15 mouse cellular contexts compared by ENCODE assay signal in genomic region chr11:80067558-80067957, GRCm38 (mm10). TPM values are rescaled to one million over a fixed set of nuclear protein-coding genes. Genes with fewer than 3 reads are reported as not detected.
DNase-seq lines count a peak whose midpoint lies in the region; ATAC-seq and TF ChIP-seq lines count a peak whose summit lies in the region.
"Had no signal": no experiment of that assay in that cellular context is flagged by ENCODE, and none has a peak within 500 bp of the region (broad histone marks: within the 10 kb centered on the region; RNA-seq: fewer than 3 reads in every experiment).

No protein-coding gene starts in this region.

- no peak for TF ChIP-seq CTCF in heart, postnatal 0 days (IDR thresholded peaks at IDR 0.05; ENCODE audit: low read depth)

- H3K4me1 ChIP-seq in heart, postnatal 0 days (ENCODE audit: control insufficient read depth, insufficient read depth): no peaks in the 10 kb centered on the region
- no peaks in the 10 kb centered on the region for H3K4me1 ChIP-seq in heart, embryonic 10.5 days
- H3K4me1 ChIP-seq: neural tube, embryonic 13.5 days had no signal

- no peak for ATAC-seq in heart, postnatal 0 days (ENCODE audit: insufficient read depth, low read depth)
- peak; percentile 82 to 93 for ATAC-seq in hematopoietic stem cell, adult 5-6 weeks (replicated peaks in 1 of 2; ENCODE audit: insufficient read depth in 1 of 2, low FRiP score in 2 of 2, low TSS enrichment in 1 of 2, low read depth in 1 of 2, poor library complexity in 2 of 2, severe bottlenecking in 2 of 2)
- ATAC-seq in neutrophil, adult 5-6 weeks (ENCODE audit: extremely low read depth, insufficient number of reproducible peaks, low FRiP score, poor library complexity, severe bottlenecking): peak; percentile 73

- H3K9me3 ChIP-seq in heart, postnatal 0 days (replicated peaks; ENCODE audit: control insufficient read depth, low read length): no peaks in the 10 kb centered on the region
- H3K9me3 ChIP-seq in heart, embryonic 10.5 days: no peaks in the 10 kb centered on the region
- H3K9me3 ChIP-seq: neural tube, embryonic 13.5 days had no signal

- no peak for DNase-seq in heart, postnatal 0 days (ENCODE audit: low spot score)
- DNase-seq in heart, embryonic 10.5 days (ENCODE audit: low spot score): no peak
- peak; percentile 42 for DNase-seq in A20 (ENCODE audit: low read depth, low spot score)
- DNase-seq in layer of hippocampus, postnatal 10 days (ENCODE audit: low spot score in 2 of 2): no peak
- no peak for DNase-seq in right cerebral cortex, postnatal 25 days
- no peak for DNase-seq in left cerebral cortex, postnatal 36 days (ENCODE audit: low spot score in 2 of 2)
- DNase-seq: cerebellum, postnatal 25 days; gastrocnemius, adult 2 months; heart, postnatal 10 days; kidney, adult 11 months; right cerebral cortex, postnatal 14 days had no signal

- intact Hi-C loops in left cerebral cortex, postnatal 36 days (cut with DNase I): no loop called here

- peak overlapping the region; percentile 17; the same call in 1 of the 2 replicates for H3K27ac ChIP-seq in heart, postnatal 0 days (ENCODE audit: low read depth)
- no peak overlapping the region for H3K27ac ChIP-seq in heart, embryonic 10.5 days
- H3K27ac ChIP-seq: gastrocnemius, adult 2 months; neural tube, embryonic 13.5 days had no signal

- no peaks in the 10 kb centered on the region for H3K27me3 ChIP-seq in heart, postnatal 0 days (ENCODE audit: control insufficient read depth, insufficient read depth, low read length)
- H3K27me3 ChIP-seq in heart, embryonic 10.5 days (ENCODE audit: insufficient read depth, poor library complexity, severe bottlenecking): no peaks in the 10 kb centered on the region
- H3K27me3 ChIP-seq: neural tube, embryonic 13.5 days had no signal

- whole genome bisulfite sequencing in heart, postnatal 0 days: 65% methylated on average over 5 of the region's 5 CpGs
- WGBS in heart, embryonic 10.5 days: 83% methylated on average over 5 of the region's 5 CpGs

- H3K4me3 ChIP-seq in heart, postnatal 0 days (ENCODE audit: low read depth, low read length): no peak overlapping the region
- no peak overlapping the region for H3K4me3 ChIP-seq in heart, embryonic 10.5 days
- H3K4me3 ChIP-seq: erythroblast, embryonic 14.5 days; gastrocnemius, adult 2 months; neural tube, embryonic 13.5 days had no signal

- H3K4me2 ChIP-seq in heart, postnatal 0 days (ENCODE audit: low read depth, low read length): no peak overlapping the region; the same call in 1 of the 2 replicates
- H3K4me2 ChIP-seq: neural tube, embryonic 13.5 days had no signal

- peaks cover 15% of the 10 kb centered on the region for H3K36me3 ChIP-seq in heart, postnatal 0 days (replicated peaks; ENCODE audit: control insufficient read depth, insufficient read depth, low read length)
- H3K36me3 ChIP-seq in heart, embryonic 10.5 days: peaks cover 15% of the 10 kb centered on the region

- TF ChIP-seq EP300 in heart, postnatal 0 days (IDR thresholded peaks at IDR 0.05; ENCODE audit: low read depth): no peak

- no peak overlapping the region for H3K9ac ChIP-seq in heart, postnatal 0 days (replicated peaks; ENCODE audit: low read depth, low read length)
- H3K9ac ChIP-seq: neural tube, embryonic 13.5 days had no signal

RNA-seq across cellular contexts. Expression of gene Crlf3, which starts 13.2 kb away (rescaled TPM):
- 12.6 and 28.0 TPM in 2 replicates for total RNA-seq in heart, postnatal 0 days (2014; rRNA removed; ENCODE audit: low replicate concordance)
- polyA plus RNA-seq in heart, postnatal 0 days (2015; fragmentation: Nextera tagmentation; extraction: Ambion mirVana): 19.7 and 22.3 TPM in 2 replicates
- 48.1 and 57.5 TPM in 2 replicates for polyA plus RNA-seq in heart, embryonic 10.5 days (2016; fragmentation: Nextera tagmentation; extraction: Ambion mirVana)
- total RNA-seq in hematopoietic stem cell, adult 5-6 weeks (2017): 111 and 192 TPM in 2 replicates
- 355 and 386 TPM in 2 replicates for total RNA-seq in neutrophil, adult 5-6 weeks (2017)
- total RNA-seq in layer of hippocampus, postnatal 10 days (2021): 10 to 100 TPM; 18.0 to 18.6 TPM
- total RNA-seq in left cerebral cortex, postnatal 36 days (2021): 10 to 100 TPM; 15.2 TPM

RNA-seq across cellular contexts. Expression of gene Atad5, which starts 21.6 kb away (rescaled TPM):
- total RNA-seq in heart, postnatal 0 days (2014; rRNA removed; ENCODE audit: low replicate concordance): 3.3 and 4.2 TPM in 2 replicates
- polyA plus RNA-seq in heart, postnatal 0 days (2015; fragmentation: Nextera tagmentation; extraction: Ambion mirVana): 1.5 and 1.8 TPM in 2 replicates
- polyA plus RNA-seq in heart, embryonic 10.5 days (2016; fragmentation: Nextera tagmentation; extraction: Ambion mirVana): 8.4 and 11.0 TPM in 2 replicates
- 36.8 and 38.5 TPM in 2 replicates for total RNA-seq in hematopoietic stem cell, adult 5-6 weeks (2017)
- 3.8 and 4.3 TPM in 2 replicates for total RNA-seq in neutrophil, adult 5-6 weeks (2017)
- total RNA-seq in layer of hippocampus, postnatal 10 days (2021): 1 to 10 TPM; 6.0 to 6.6 TPM
- 1 to 10 TPM; 2.6 to 4.3 TPM for total RNA-seq in left cerebral cortex, postnatal 36 days (2021)
